Comparison of ENCODE assay signal across 18 mouse cellular contexts in genomic region chr8:126610713-126611112, GRCm38 (mm10). TPM values are rescaled to one million over a fixed set of nuclear protein-coding genes. Genes with fewer than 3 reads are reported as not detected.
DNase-seq lines count a peak whose midpoint lies in the region; ATAC-seq and TF ChIP-seq lines count a peak whose summit lies in the region.
"Had no signal": no experiment of that assay in that cellular context is flagged by ENCODE, and none has a peak within 500 bp of the region (broad histone marks: within the 10 kb centered on the region; RNA-seq: fewer than 3 reads in every experiment).

No protein-coding gene starts in this region.

- H3K9ac ChIP-seq in embryonic facial prominence, embryonic 12.5 days: no peak overlapping the region
- H3K9ac ChIP-seq in liver, embryonic 13.5 days: no peak overlapping the region
- H3K9ac ChIP-seq in forebrain, postnatal 0 days: no peak overlapping the region
- H3K9ac ChIP-seq: hindbrain, embryonic 15.5 days; midbrain, embryonic 12.5 days had no signal

- TF ChIP-seq CTCF in kidney, adult 2 months (conservative IDR thresholded peaks at IDR 0.05; ENCODE audit: insufficient read depth, insufficient read length, low read depth, low read length): no peak
- TF ChIP-seq CTCF in forebrain, postnatal 0 days (IDR thresholded peaks at IDR 0.05; ENCODE audit: low read depth): no peak

- H3K4me3 ChIP-seq in kidney, adult 2 months (ENCODE audit: insufficient read depth, low read depth, low read length): no peak overlapping the region
- H3K4me3 ChIP-seq in embryonic facial prominence, embryonic 12.5 days: no peak overlapping the region
- no peak overlapping the region for H3K4me3 ChIP-seq in liver, embryonic 13.5 days (replicated peaks)
- H3K4me3 ChIP-seq in forebrain, postnatal 0 days (ENCODE audit: low read depth, low read length): no peak overlapping the region
- H3K4me3 ChIP-seq: hindbrain, embryonic 15.5 days; midbrain, embryonic 12.5 days; myocyte had no signal

- peaks cover 3% of the 10 kb centered on the region; the same call in 1 of the 2 replicates for H3K9me3 ChIP-seq in embryonic facial prominence, embryonic 12.5 days
- H3K9me3 ChIP-seq in liver, embryonic 13.5 days (replicated peaks): no peaks in the 10 kb centered on the region
- no peaks in the 10 kb centered on the region for H3K9me3 ChIP-seq in forebrain, postnatal 0 days (ENCODE audit: low read length)
- H3K9me3 ChIP-seq: hindbrain, embryonic 15.5 days; midbrain, embryonic 12.5 days had no signal

- no peak for ATAC-seq in embryonic facial prominence, embryonic 12.5 days (ENCODE audit: insufficient number of reproducible peaks, insufficient read depth, low FRiP score, low TSS enrichment)
- no peak for ATAC-seq in liver, embryonic 13.5 days (ENCODE audit: low read depth)
- ATAC-seq in megakaryocyte, adult 5-6 weeks (ENCODE audit: poor library complexity, severe bottlenecking): no peak
- ATAC-seq in forebrain, postnatal 0 days: no peak

- no peak for TF ChIP-seq POLR2A in kidney, adult 2 months (IDR thresholded peaks at IDR 0.05; ENCODE audit: low read depth, low read length)

- H3K27me3 ChIP-seq in kidney, adult 2 months (replicated peaks; ENCODE audit: control insufficient read depth, insufficient read depth, low read length): no peaks in the 10 kb centered on the region
- no peaks in the 10 kb centered on the region for H3K27me3 ChIP-seq in embryonic facial prominence, embryonic 12.5 days
- H3K27me3 ChIP-seq in liver, embryonic 13.5 days: no peaks in the 10 kb centered on the region
- H3K27me3 ChIP-seq in forebrain, postnatal 0 days (ENCODE audit: insufficient read depth, low read length): no peaks in the 10 kb centered on the region
- H3K27me3 ChIP-seq: hindbrain, embryonic 15.5 days; midbrain, embryonic 12.5 days had no signal

- H3K27ac ChIP-seq in kidney, adult 2 months (ENCODE audit: insufficient read depth, low read depth, low read length): no peak overlapping the region
- peak overlapping the region; percentile 26; the same call in 1 of the 2 replicates for H3K27ac ChIP-seq in embryonic facial prominence, embryonic 12.5 days
- H3K27ac ChIP-seq in liver, embryonic 13.5 days: peak overlapping the region; percentile 63
- no peak overlapping the region for H3K27ac ChIP-seq in forebrain, postnatal 0 days (ENCODE audit: low read depth, low read length)
- H3K27ac ChIP-seq: hindbrain, embryonic 15.5 days; midbrain, embryonic 12.5 days had no signal

- peaks cover 21% of the 10 kb centered on the region for H3K4me1 ChIP-seq in kidney, adult 2 months (ENCODE audit: control insufficient read depth, insufficient read depth, low read length)
- H3K4me1 ChIP-seq in embryonic facial prominence, embryonic 12.5 days: peaks cover 35% of the 10 kb centered on the region
- H3K4me1 ChIP-seq in liver, embryonic 13.5 days (replicated peaks): peaks cover 55% of the 10 kb centered on the region
- no peaks in the 10 kb centered on the region for H3K4me1 ChIP-seq in forebrain, postnatal 0 days (ENCODE audit: insufficient read depth)

- DNase-seq in kidney, adult 2 months: peak; percentile 40
- DNase-seq in kidney, adult 11 months: no peak
- DNase-seq in ES-CJ7 (ENCODE audit: low read depth, low spot score): peak; percentile 60
- DNase-seq in liver, embryonic 13.5 days: no peak
- DNase-seq in forebrain, postnatal 0 days: no peak
- DNase-seq: B cell, adult 2 months; cerebellum, adult 11-12 months; kidney, postnatal 14 days; left cerebral cortex, postnatal 4 days; lung, postnatal 14 days; right cerebral cortex, postnatal 25 days; thymus, postnatal 4 days had no signal

- no peak overlapping the region for H3K4me2 ChIP-seq in embryonic facial prominence, embryonic 12.5 days (replicated peaks)
- H3K4me2 ChIP-seq in liver, embryonic 13.5 days: no peak overlapping the region
- H3K4me2 ChIP-seq in forebrain, postnatal 0 days (ENCODE audit: low read depth): no peak overlapping the region
- H3K4me2 ChIP-seq: hindbrain, embryonic 15.5 days; midbrain, embryonic 12.5 days had no signal

- WGBS in kidney, adult 2 months: 36% methylated on average over 3 of the region's 3 CpGs
- WGBS in embryonic facial prominence, embryonic 12.5 days: 3% methylated on average over 3 of the region's 3 CpGs
- whole genome bisulfite sequencing in liver, embryonic 13.5 days (ENCODE audit: insufficient replicate concordance): 13% methylated on average over 3 of the region's 3 CpGs
- 7% methylated on average over 3 of the region's 3 CpGs for WGBS in forebrain, postnatal 0 days

- no peaks in the 10 kb centered on the region for H3K36me3 ChIP-seq in kidney, adult 2 months (ENCODE audit: control insufficient read depth, insufficient read depth, low read length)
- H3K36me3 ChIP-seq in embryonic facial prominence, embryonic 12.5 days: no peaks in the 10 kb centered on the region
- H3K36me3 ChIP-seq in liver, embryonic 13.5 days: no peaks in the 10 kb centered on the region
- H3K36me3 ChIP-seq in forebrain, postnatal 0 days (ENCODE audit: insufficient read depth): no peaks in the 10 kb centered on the region
- H3K36me3 ChIP-seq: G1E; hindbrain, embryonic 15.5 days; midbrain, embryonic 12.5 days had no signal

RNA-seq across cellular contexts. Expression of gene Irf2bp2, which starts 16.9 kb away (rescaled TPM):
- polyA plus RNA-seq in kidney, adult 2 months (2012; rRNA removed): 40.6 and 46.6 TPM in 2 replicates
- 11.5 and 12.0 TPM in 2 replicates for polyA plus RNA-seq in embryonic facial prominence, embryonic 12.5 days (2016; fragmentation: Nextera tagmentation; extraction: Ambion mirVana)
- 3.8 and 4.0 TPM in 2 replicates for polyA plus RNA-seq in liver, embryonic 13.5 days (2015; fragmentation: Nextera tagmentation; extraction: Ambion mirVana)
- total RNA-seq in megakaryocyte, adult 5-6 weeks (2015): 95.9 and 105 TPM in 2 replicates
- total RNA-seq in megakaryocyte, adult 5-6 weeks (2017): 93.8 and 99.8 TPM in 2 replicates
- 62.3 and 88.6 TPM in 2 replicates for total RNA-seq in forebrain, postnatal 0 days (2014; rRNA removed)
- polyA plus RNA-seq in forebrain, postnatal 0 days (2015; fragmentation: Nextera tagmentation; extraction: Ambion mirVana): 6.8 and 8.4 TPM in 2 replicates

Comparison
In these comparisons a context has a peak if more than half of its experiments do, and no peak if none do; other contexts are left out.
1. DNase-seq: peak in kidney, adult 2 months (single experiment) and ES-CJ7 (single experiment); none in kidney, adult 11 months (single experiment), liver, embryonic 13.5 days (single experiment) and forebrain, postnatal 0 days (single experiment).
2. H3K27ac ChIP-seq: peak in embryonic facial prominence, embryonic 12.5 days (single experiment) and liver, embryonic 13.5 days (single experiment); none in kidney, adult 2 months (single experiment) and forebrain, postnatal 0 days (single experiment).